Mouse (Mus musculus) bone marrow macrophage, adult 2 months (primary cell): Measurements from ENCODE around the gene Timm10b.

Experiments
- CTCF ChIP-seq: IDR thresholded peaks from 2 replicates; pipeline ENCODE4 v1.5.1; 2012; ENCODE audit warnings: low read depth, mild to moderate bottlenecking, low read length, moderate library complexity
- POLR2A ChIP-seq: IDR thresholded peaks from 2 replicates; pipeline ENCODE4 v1.6.1; 2012; ENCODE audit warnings: mild to moderate bottlenecking, low read depth, low read length, borderline replicate concordance

DNA sequence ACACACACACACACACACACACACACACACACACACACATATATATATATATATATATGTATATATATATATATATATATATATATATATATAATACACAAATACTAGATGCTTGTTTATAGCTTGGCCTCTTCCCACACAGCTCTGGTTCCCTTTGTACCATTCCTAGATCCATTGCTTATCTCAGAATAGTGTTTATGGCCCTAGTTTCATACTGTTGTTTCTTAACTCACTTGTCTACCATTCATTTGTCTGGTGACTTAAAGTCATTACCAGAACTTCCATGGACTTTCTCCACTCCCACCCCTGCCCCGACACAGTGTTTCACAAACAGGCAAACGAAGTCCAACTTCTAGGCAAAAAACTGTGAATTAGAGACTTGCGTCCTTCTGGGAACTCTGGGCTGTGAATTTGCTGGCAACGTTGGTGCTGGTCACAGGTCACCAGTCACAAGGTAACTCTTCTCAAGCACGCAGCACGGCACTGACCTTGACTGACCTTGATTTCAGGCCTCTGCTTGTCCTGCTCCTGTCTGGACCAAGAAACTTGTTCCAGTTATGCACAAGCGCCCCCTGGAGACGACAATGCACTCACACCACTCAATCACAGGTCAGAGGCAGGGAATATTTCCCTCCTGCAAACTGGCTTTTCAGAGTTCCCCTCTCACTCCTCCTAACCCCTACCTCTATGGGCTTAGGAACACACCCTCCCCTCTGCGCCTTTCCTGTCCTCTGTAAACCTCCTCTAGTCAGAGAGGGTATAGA, 36.8 kb upstream of the Timm10b start:
- TF ChIP-seq POLR2A (no peak), CTCF (peak; percentile 73)
